Mouse (Mus musculus) urinary bladder, postnatal 4 days (tissue): Measurements from ENCODE around the gene Nid1.
A peak's percentile ranks its signal among the peaks of the same experiment; 100 is the strongest.
"Not testable (repeated sequence)": the region's sequence is repeated elsewhere in the genome, so short reads cannot be mapped to it uniquely, and the experiment has no call there.

Experiments
- DNase-seq, 2 experiments: peaks; one replicate each; pipeline ENCODE4 v3.0.0; 2021 to 2022; ENCODE audit warnings: low spot score in 2 of 2

Gene Nid1

GRCm38 (mm10) chr13:13453332-13453731 is 16.0 kb downstream of the Nid1 start:
- not testable (repeated sequence) for DNase-seq

DNA sequence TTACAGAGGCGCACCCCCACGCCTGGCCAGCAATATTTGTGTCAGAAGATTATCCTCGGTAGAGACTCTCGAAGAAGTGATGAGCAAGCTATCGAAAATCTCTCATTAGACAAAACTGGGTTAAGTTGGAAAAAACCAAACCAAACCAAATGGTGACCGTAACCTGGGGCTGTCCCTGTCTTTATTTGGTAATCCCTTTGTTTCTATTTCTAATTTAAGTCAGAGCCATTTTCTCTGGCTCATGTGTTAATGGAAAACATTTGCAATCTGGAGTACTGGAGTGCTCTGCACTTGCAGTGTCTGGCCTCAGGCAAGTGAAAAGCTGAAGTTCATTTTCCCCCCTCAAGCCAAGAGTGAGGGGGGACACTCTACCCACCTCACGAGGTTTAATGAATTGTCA is 16.9 kb downstream of the Nid1 start:
- not testable (repeated sequence) for DNase-seq

GRCm38 (mm10) chr13:13455632-13456492 is 18.5 kb downstream of the Nid1 start:
- DNase-seq = not testable (repeated sequence)

DNA sequence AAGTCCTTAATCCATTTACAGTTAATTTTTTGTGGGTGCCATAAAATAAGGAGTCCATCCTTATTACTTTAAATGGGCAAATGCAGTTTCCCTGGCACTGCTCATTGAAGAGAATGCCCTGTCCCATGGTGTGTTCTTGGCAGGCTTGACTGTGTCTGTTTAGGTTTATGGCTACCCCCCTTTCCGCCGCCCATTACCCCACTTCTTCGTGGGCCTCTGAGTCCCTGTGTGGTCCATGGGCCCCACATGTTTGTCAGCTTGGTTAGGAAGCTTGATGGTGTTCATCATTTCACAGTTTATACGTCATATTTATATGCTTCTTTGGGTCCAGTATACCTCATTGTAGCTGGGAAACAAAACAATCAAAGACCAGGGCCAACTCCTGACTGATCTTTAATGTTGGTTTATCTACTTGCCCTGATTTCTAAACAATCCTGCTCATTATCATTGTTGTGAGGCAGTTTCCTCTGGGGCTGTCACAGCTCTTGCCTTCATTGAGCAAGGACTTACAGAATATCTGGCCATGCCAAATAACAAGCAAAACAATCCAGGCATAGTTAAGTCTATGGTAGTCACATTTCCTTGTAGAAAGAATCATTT is 20.9 kb downstream of the Nid1 start:
- no peak for DNase-seq

GRCm38 (mm10) chr13:13460521-13461138 is 23.3 kb downstream of the Nid1 start:
- no peak for DNase-seq

GRCm38 (mm10) chr13:13461446-13462192 is 24.3 kb downstream of the Nid1 start:
- DNase-seq = no peak

GRCm38 (mm10) chr13:13463949-13464348 is 26.6 kb downstream of the Nid1 start:
- no peak for DNase-seq

GRCm38 (mm10) chr13:13467249-13467648 is 29.9 kb downstream of the Nid1 start:
- not testable (repeated sequence) for DNase-seq

DNA sequence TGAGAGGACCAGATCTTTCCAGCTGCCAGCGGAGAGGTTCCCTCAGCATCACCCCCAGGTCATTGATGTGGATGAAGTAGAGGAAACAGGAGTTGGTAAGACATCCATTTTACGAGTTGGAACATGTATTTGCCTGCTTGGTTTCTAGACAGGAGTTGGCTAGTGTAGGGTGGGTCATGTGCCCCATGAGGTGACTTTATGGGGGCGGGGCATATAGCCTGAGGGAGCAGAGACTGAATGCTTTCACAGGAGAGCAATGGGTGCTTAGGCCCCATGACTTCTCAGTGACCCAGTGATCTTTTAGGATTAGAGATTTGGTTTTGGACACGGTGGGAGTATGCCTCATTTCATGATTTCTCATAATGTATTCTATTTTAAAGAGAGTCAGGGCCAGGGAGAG is 31.2 kb downstream of the Nid1 start:
- DNase-seq = no peak

DNA sequence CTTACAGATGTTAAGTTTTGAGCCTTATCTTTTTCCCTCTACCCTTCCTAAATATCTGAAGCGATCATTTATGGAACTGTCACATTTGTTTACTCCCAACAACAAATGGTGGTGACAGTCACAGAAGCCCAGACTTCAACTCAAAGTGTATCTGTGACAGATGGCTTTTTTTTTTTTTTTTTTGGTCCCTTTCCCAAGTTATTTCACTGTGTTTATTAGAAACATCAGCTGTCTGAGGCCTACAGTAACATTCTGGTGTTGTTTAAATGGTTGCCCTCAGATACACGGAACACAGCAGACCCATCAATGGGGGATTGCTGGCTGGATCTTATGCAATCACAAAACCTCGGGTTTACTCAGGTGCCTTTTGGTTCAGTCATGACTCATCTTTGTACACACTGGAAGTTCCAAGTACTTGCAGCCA is 34.0 kb downstream of the Nid1 start:
- no peak for DNase-seq

DNA sequence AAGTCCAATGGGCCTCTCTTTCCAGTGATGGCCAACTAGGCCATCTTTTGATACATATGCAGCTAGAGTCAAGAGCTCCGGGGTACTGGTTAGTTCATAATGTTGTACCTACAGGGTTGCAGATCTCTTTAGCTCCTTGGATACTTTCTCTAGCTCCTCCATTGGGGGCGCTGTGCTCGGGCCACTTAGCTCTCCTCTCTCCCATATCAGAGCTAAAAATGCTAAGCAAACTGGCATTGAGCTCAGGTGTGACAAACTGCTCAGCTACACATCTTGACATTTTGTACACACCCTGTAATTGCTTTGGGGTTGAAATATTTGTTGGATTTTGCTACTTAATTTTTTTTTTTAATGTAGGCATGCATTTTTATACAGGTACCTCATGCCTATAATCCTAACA is 37.1 kb downstream of the Nid1 start:
- DNase-seq = not testable (repeated sequence)

- DNase-seq = no peak
Measured at GRCm38 (mm10) chr13:13474991-13475390, 37.6 kb downstream of the Nid1 start.

- no peak for DNase-seq
Measured at GRCm38 (mm10) chr13:13476568-13476967, 39.2 kb downstream of the Nid1 start.

GRCm38 (mm10) chr13:13477046-13477445 is 39.7 kb downstream of the Nid1 start:
- no peak for DNase-seq

DNA sequence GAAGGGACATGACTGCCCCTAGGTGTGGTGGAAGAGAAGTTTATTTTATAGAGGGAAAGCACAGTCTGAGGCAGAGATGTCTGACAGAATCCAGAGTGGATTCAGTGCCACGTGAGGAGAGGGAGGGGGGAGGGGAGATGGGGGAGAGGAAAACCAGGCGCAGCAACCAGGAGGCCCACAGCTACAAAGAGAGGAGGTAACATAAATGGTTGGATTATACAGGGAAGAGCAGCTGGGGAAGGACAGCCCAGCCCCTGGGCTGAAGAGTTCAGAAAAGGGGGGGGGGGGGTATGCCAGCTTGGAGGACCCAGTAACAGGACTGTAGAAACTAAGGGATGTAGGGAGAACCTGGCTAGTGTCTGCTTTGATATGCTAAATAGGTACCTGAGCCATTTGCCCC is 42.6 kb downstream of the Nid1 start:
- DNase-seq = no peak

GRCm38 (mm10) chr13:13481033-13481432 is 43.7 kb downstream of the Nid1 start:
- DNase-seq = peak in 1 of 2 experiments; percentile 41

DNA sequence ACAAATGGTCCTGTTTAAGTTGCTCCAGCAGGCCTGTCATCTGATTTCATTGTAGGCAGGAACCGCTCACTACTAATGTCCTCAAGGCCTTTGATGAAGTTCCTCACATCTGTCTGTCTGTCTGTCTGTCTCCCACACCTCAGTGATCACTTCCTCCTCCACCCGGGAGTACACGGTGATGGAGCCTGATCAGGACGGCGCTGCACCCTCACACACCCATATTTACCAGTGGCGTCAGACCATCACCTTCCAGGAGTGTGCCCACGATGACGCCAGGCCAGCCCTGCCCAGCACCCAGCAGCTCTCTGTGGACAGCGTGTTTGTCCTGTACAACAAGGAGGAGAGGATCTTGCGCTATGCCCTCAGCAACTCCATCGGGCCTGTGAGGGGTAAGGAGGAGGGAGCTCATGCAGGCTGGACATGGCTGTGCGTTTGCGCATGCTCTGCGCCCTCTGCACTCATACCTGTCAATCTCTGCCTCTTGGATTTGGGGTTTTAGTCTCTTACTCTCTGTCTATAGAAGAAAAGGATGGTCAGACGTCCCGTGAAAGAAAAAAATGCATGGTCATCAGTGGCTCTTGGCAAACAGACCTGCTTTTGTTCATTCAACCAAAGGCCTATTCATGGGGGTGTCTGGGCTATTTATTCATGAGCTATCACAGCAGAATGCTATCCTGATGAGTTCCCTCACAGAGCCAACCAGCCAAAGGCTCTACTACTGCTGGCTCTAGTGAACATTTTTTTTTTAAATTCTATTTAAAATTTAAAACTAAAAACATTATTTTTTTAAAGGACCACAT is 44.7 kb downstream of the Nid1 start:
- no peak for DNase-seq

GRCm38 (mm10) chr13:13484351-13484751 is 47.0 kb downstream of the Nid1 start:
- DNase-seq = no peak

DNA sequence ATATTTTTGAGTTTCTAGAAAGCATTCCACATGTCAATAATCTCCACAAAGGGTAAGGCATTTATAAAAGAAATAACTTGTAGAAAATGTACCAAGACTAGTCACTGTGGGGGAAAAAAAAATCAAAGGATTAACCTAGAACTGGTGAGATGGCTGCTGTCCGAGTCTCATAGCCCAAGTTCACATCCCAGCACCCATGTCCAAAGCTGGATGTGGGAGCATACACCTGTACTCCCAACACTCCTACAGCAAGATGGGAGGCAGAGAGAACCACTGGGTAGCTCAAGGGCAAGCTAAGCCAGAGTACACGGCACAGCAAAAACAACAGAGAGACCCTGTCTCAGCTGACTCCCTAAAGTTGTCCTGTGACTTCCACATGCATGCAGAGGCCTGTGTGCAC is 47.5 kb downstream of the Nid1 start:
- DNase-seq = no peak

- no peak for DNase-seq
Measured at GRCm38 (mm10) chr13:13485682-13486081, 48.3 kb downstream of the Nid1 start.

DNA sequence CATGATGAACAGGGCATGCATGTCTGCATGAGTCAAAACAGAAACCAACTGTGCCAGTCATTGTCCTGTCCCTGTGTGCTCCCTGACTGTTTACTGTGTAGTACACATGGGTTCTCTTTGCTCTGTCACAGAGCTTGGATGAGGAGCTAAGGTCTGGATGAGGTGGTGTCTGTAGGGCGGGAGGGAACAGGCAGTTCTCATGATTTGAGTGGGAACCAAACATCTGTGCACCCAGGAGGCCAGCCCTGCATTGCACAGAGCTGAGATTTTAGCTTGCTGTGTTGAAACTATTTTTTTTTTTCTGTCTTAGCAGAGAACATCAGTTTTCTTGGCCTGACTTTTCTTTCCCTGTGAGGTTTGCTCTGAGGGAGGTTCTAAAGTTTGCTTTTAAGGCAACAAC is 50.5 kb downstream of the Nid1 start:
- no peak for DNase-seq
